Mouse (Mus musculus): ENCODE measurements around the gene Col11a2. TPM values are rescaled to one million over a fixed set of nuclear protein-coding genes. Genes with fewer than 3 reads are reported as not detected.

Col11a2 gene
- polyA plus RNA-seq, 1 experiment from 2014 or later, result 4.4 TPM

DNA sequence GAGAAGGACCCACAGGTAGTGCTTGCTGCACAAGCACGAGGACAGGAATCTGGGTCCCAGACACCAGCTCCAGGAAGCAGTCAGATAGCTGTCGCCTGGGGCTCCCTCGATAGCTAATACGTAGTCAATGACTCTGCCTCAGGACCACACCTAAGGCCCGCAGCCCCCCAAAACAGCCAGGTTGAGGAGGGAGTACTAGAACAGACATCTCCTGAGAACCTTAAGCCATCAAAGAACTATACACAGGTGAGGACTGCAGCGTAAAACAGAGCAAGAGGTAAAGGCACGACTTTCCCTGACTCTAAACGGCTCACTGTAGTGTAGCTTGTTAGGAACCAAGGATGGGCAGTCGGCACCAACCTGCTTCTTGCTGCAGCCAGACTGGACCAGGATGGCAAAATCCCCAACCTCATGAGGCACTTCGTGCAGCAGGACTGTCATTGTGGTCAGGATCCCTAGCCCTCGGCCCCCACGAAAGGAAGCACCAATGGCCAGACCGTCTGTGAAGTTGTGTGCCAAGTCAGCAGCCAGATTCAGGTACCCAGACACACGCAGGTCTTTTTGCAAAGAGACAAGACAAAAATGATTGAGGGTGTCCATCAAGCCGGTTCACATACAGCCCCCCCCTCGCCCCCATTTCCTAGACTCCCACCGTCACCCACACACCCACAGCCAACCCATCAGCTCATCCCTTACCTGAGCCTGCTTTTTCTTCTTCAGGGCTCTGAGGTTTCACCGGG lies 9.9 kb upstream of the Col11a2 start:
- H3K27me3 ChIP-seq (ENCODE audit: control insufficient read depth, insufficient read depth, low read depth, low read length), result no peaks in the 10 kb centered on the region
- WGBS, result 80% methylated on average over 18 of the region's 18 CpGs
- H3K9ac ChIP-seq (ENCODE audit: low read depth, low read length), result no peak overlapping the region; the same call in 1 of the 2 replicates
- H3K4me3 ChIP-seq (ENCODE audit: low read depth, low read length), result peak overlapping the region; percentile 81; the same call in 1 of the 2 replicates
- no peak for ATAC-seq
- H3K4me2 ChIP-seq (ENCODE audit: low read length), result peak overlapping the region; percentile 78; the same call in 1 of the 2 replicates
- H3K4me1 ChIP-seq (ENCODE audit: control insufficient read depth, insufficient read depth, low read length), result peaks cover 59% of the 10 kb centered on the region
- no peaks in the 10 kb centered on the region for H3K9me3 ChIP-seq (replicated peaks; ENCODE audit: control insufficient read depth, low read length, poor library complexity, severe bottlenecking)
- peaks cover 8% of the 10 kb centered on the region for H3K36me3 ChIP-seq (ENCODE audit: control insufficient read depth, insufficient read depth, low read length)
- no peak overlapping the region for H3K27ac ChIP-seq (ENCODE audit: low read length)

- WGBS, result 58% methylated on average over 21 of the region's 21 CpGs
Measured at GRCm38 (mm10) chr17:34029890-34030595, 9.2 kb upstream of the Col11a2 start.

DNA sequence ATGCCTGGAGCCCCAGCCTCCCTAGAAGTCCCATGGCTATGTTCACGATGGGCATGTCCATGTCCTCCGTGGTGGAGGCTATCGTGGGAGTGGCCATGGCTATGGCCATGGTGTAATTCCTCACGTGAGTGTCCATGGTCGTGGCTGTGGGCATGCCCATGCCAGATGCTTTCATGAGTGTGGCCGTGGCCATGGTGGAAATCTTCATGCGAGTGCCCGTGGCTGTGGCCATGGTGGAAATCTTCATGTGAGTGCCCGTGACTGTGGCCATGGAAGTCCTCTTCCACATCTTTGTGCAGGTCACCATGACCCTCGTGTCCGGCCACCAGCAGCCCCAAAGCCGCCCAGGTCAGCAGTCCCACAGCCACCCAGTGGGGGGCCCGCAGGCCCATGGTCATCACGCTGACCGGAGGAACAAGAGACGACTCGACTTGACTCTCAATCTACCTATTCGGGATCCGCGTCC lies 8.3 kb upstream of the Col11a2 start:
- Histone ChIP-seq H3K9ac (ENCODE audit: low read depth, low read length) (peak overlapping the region; percentile 90), H3K27me3 (ENCODE audit: control insufficient read depth, insufficient read depth, low read depth, low read length) (no peaks in the 10 kb centered on the region), H3K4me3 (ENCODE audit: low read depth, low read length) (peak overlapping the region; percentile 81), H3K4me1 (ENCODE audit: control insufficient read depth, insufficient read depth, low read length) (peaks cover 50% of the 10 kb centered on the region), H3K27ac (ENCODE audit: low read length) (peak overlapping the region; percentile 98), H3K4me2 (ENCODE audit: low read length) (peak overlapping the region; percentile 78), H3K9me3 (replicated peaks; ENCODE audit: control insufficient read depth, low read length, poor library complexity, severe bottlenecking) (no peaks in the 10 kb centered on the region), H3K36me3 (ENCODE audit: control insufficient read depth, insufficient read depth, low read length) (peaks cover 14% of the 10 kb centered on the region)
- WGBS, result 3% methylated on average over 20 of the region's 20 CpGs
- no peak for ATAC-seq

More at GRCm38 (mm10) chr17:34029890-34030595, 9.2 kb upstream of the Col11a2 start:
- H3K9ac ChIP-seq (ENCODE audit: low read depth, low read length), result peak overlapping the region; percentile 90
- H3K27ac ChIP-seq (ENCODE audit: low read length), result no peak overlapping the region
- peak overlapping the region; percentile 81 for H3K4me3 ChIP-seq (ENCODE audit: low read depth, low read length)
- no peaks in the 10 kb centered on the region for H3K27me3 ChIP-seq (ENCODE audit: control insufficient read depth, insufficient read depth, low read depth, low read length)
- peak overlapping the region; percentile 78 for H3K4me2 ChIP-seq (ENCODE audit: low read length)
- H3K36me3 ChIP-seq (ENCODE audit: control insufficient read depth, insufficient read depth, low read length), result peaks cover 8% of the 10 kb centered on the region
- H3K4me1 ChIP-seq (ENCODE audit: control insufficient read depth, insufficient read depth, low read length), result peaks cover 59% of the 10 kb centered on the region
- no peak for ATAC-seq
- H3K9me3 ChIP-seq (replicated peaks; ENCODE audit: control insufficient read depth, low read length, poor library complexity, severe bottlenecking), result no peaks in the 10 kb centered on the region

DNA sequence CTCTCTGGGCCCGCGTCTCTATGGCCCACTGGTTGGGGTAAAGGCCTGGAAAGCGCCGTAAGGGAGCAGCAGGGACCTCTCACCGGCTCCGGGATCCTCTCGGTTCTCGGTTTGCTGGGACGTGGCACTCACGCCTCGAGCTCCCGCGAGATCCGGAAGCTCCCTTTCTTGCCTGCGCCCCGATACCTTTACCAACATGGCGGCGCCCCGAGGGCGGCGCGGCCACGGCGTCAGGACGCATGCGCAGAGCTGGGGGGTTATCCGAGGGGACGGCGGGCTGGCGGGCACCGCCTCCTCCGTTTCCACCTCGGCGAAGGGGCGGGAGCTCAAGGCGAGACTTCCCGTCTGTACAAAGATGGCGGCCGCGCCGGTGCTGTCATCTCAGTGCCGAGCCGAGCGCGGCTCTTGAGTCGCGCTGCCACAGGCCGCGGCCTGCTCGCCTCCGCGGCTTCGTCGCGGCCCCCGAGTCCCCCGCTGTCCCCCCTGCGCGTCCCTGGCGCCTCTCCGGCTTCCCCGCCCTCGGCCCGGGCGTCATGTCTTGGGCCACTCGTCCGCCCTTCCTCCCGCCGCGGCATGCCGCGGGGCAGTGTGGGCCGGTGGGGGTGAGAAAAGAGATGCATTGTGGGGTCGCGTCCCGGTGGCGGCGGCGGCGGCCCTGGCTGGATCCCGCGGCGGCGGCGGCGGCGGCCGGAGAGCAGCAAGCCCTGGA lies 7.6 kb upstream of the Col11a2 start, which contains the start of the genes Slc39a7 and Rxrb:
Gene Slc39a7 (minus strand): TSS at position 218 of the 709 bp plus-strand sequence.
Gene Rxrb (plus strand): TSS at position 348 of the 709 bp plus-strand sequence.
- under 1% methylated on average over 70 of the region's 88 CpGs for WGBS
- Histone ChIP-seq H3K4me3 (ENCODE audit: low read depth, low read length) (peak within 1 kb of the TSS; percentile 81), H3K9ac (ENCODE audit: low read depth, low read length) (peak within 1 kb of the TSS; percentile 90), H3K27ac (ENCODE audit: low read length) (peak within 1 kb of the TSS; percentile 98), H3K9me3 (replicated peaks; ENCODE audit: control insufficient read depth, low read length, poor library complexity, severe bottlenecking) (no peaks in the 10 kb centered on the region), H3K36me3 (ENCODE audit: control insufficient read depth, insufficient read depth, low read length) (peaks cover 20% of the 10 kb centered on the region), H3K4me1 (ENCODE audit: control insufficient read depth, insufficient read depth, low read length) (peaks cover 44% of the 10 kb centered on the region), H3K27me3 (ENCODE audit: control insufficient read depth, insufficient read depth, low read depth, low read length) (no peaks in the 10 kb centered on the region), H3K4me2 (ENCODE audit: low read length) (peak within 1 kb of the TSS; percentile 85)
- peak; percentile 79 for ATAC-seq

DNA sequence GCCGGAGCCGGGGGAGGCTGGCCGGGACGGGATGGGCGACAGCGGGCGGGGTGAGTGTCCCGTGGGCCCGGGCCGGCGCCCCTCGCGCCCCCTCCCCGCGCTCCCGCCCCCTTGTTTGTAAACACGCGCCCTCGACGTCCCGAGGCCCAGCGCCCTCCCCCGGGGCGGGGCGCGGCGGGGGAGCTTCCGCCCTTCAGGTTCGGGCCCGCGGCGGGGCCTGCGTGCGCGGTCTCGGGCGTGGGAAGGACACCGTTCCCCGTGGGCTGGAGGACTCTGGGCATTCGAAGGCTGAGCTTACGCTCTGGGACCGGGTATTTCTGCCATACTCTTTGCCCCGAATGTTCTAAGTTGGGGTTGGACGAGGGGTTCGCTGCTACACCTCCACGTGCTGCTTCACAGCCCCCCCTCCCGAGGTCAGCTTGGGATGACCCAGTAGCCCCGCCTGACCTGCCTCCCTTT lies 7.0 kb upstream of the Col11a2 start:
- peak overlapping the region; percentile 85 for H3K4me2 ChIP-seq (ENCODE audit: low read length)
- no peak for ATAC-seq
- no peaks in the 10 kb centered on the region for H3K27me3 ChIP-seq (ENCODE audit: control insufficient read depth, insufficient read depth, low read depth, low read length)
- under 1% methylated on average over 23 of the region's 48 CpGs for WGBS
- H3K36me3 ChIP-seq (ENCODE audit: control insufficient read depth, insufficient read depth, low read length), result peaks cover 24% of the 10 kb centered on the region
- no peaks in the 10 kb centered on the region for H3K9me3 ChIP-seq (replicated peaks; ENCODE audit: control insufficient read depth, low read length, poor library complexity, severe bottlenecking)
- H3K4me1 ChIP-seq (ENCODE audit: control insufficient read depth, insufficient read depth, low read length), result peaks cover 38% of the 10 kb centered on the region
- peak overlapping the region; percentile 90 for H3K9ac ChIP-seq (ENCODE audit: low read depth, low read length)
- H3K4me3 ChIP-seq (ENCODE audit: low read depth, low read length), result peak overlapping the region; percentile 81
- peak overlapping the region; percentile 98 for H3K27ac ChIP-seq (ENCODE audit: low read length)

GRCm38 (mm10) chr17:34032806-34033205 lies 6.4 kb upstream of the Col11a2 start:
- 62% methylated on average over 9 of the region's 9 CpGs for WGBS
- ATAC-seq, result no peak
- no peaks in the 10 kb centered on the region for H3K9me3 ChIP-seq (replicated peaks; ENCODE audit: control insufficient read depth, low read length, poor library complexity, severe bottlenecking)
- H3K9ac ChIP-seq (ENCODE audit: low read depth, low read length), result peak overlapping the region; percentile 90
- peak overlapping the region; percentile 81 for H3K4me3 ChIP-seq (ENCODE audit: low read depth, low read length)
- H3K27me3 ChIP-seq (ENCODE audit: control insufficient read depth, insufficient read depth, low read depth, low read length), result no peaks in the 10 kb centered on the region; the same call in 1 of the 2 replicates
- peaks cover 35% of the 10 kb centered on the region for H3K4me1 ChIP-seq (ENCODE audit: control insufficient read depth, insufficient read depth, low read length)
- peaks cover 30% of the 10 kb centered on the region for H3K36me3 ChIP-seq (ENCODE audit: control insufficient read depth, insufficient read depth, low read length)
- H3K4me2 ChIP-seq (ENCODE audit: low read length), result peak overlapping the region; percentile 85
- no peak overlapping the region for H3K27ac ChIP-seq (ENCODE audit: low read length)

- no peak for ATAC-seq
- WGBS, result 95% methylated on average over 9 of the region's 9 CpGs
- Histone ChIP-seq H3K27me3 (ENCODE audit: control insufficient read depth, insufficient read depth, low read depth, low read length) (no peaks in the 10 kb centered on the region; the same call in 1 of the 2 replicates), H3K9me3 (replicated peaks; ENCODE audit: control insufficient read depth, low read length, poor library complexity, severe bottlenecking) (no peaks in the 10 kb centered on the region), H3K9ac (ENCODE audit: low read depth, low read length) (no peak overlapping the region), H3K36me3 (ENCODE audit: control insufficient read depth, insufficient read depth, low read length) (peaks cover 33% of the 10 kb centered on the region), H3K4me2 (ENCODE audit: low read length) (peak overlapping the region; percentile 85; the same call in 1 of the 2 replicates), H3K27ac (ENCODE audit: low read length) (no peak overlapping the region), H3K4me1 (ENCODE audit: control insufficient read depth, insufficient read depth, low read length) (peaks cover 34% of the 10 kb centered on the region), H3K4me3 (ENCODE audit: low read depth, low read length) (0 out of 2 replicates have a peak overlapping the region, but pooled peaks have one; percentile 81)
Measured at GRCm38 (mm10) chr17:34033441-34033840, 5.8 kb upstream of the Col11a2 start.

DNA sequence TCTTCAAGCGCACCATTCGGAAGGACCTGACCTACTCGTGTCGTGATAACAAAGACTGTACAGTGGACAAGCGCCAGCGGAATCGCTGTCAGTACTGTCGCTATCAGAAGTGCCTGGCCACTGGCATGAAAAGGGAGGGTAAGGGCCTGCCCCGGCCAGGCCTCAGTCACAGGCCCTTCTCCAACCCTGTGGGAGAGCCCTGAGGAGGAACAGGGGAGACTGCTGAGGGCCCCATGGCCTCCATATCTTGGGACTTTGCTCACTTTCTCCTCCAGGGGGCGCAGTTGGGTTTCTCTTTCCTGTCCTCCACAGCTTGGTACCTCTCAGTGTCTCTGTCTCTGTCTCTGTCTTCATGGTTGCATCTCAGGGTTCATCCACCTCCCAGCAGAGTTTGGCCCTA lies 5.2 kb upstream of the Col11a2 start:
- H3K4me2 ChIP-seq (ENCODE audit: low read length), result no peak overlapping the region
- no peak overlapping the region for H3K9ac ChIP-seq (ENCODE audit: low read depth, low read length)
- H3K27me3 ChIP-seq (ENCODE audit: control insufficient read depth, insufficient read depth, low read depth, low read length), result no peaks in the 10 kb centered on the region; the same call in 1 of the 2 replicates
- H3K27ac ChIP-seq (ENCODE audit: low read length), result no peak overlapping the region
- H3K4me1 ChIP-seq (ENCODE audit: control insufficient read depth, insufficient read depth, low read length), result peaks cover 35% of the 10 kb centered on the region
- no peak for ATAC-seq
- no peaks in the 10 kb centered on the region for H3K9me3 ChIP-seq (replicated peaks; ENCODE audit: control insufficient read depth, low read length, poor library complexity, severe bottlenecking)
- 76% methylated on average over 10 of the region's 10 CpGs for WGBS
- no peak overlapping the region for H3K4me3 ChIP-seq (ENCODE audit: low read depth, low read length)
- peaks cover 28% of the 10 kb centered on the region for H3K36me3 ChIP-seq (ENCODE audit: control insufficient read depth, insufficient read depth, low read length)
